In genomic region chr13:73732742-73733700, GRCm38 (mm10) we compare ENCODE assay signal across 8 mouse cellular contexts. TPM values are rescaled to one million over a fixed set of nuclear protein-coding genes. Genes with fewer than 3 reads are reported as not detected.
DNase-seq lines count a peak whose midpoint lies in the region; ATAC-seq and TF ChIP-seq lines count a peak whose summit lies in the region.

Slc12a7 (plus strand) TSS chr13:73733094.

- 6% methylated on average over 48 of the region's 48 CpGs for WGBS in intestine, postnatal 0 days
- WGBS in stomach, postnatal 0 days: 7% methylated on average over 42 of the region's 48 CpGs

- peaks cover 8% of the 10 kb centered on the region for H3K4me1 ChIP-seq in intestine, postnatal 0 days (replicated peaks; ENCODE audit: control insufficient read depth, insufficient read depth, low read length)
- H3K4me1 ChIP-seq in stomach, postnatal 0 days (replicated peaks; ENCODE audit: control insufficient read depth, insufficient read depth): no peaks in the 10 kb centered on the region

- no peak for ATAC-seq in intestine, postnatal 0 days
- ATAC-seq in stomach, postnatal 0 days (ENCODE audit: low FRiP score, low TSS enrichment): peak; percentile 24; the same call in 1 of the 2 replicates

- peak within 1 kb of the TSS; percentile 74 for H3K4me2 ChIP-seq in intestine, postnatal 0 days (replicated peaks; ENCODE audit: low read depth)
- H3K4me2 ChIP-seq in stomach, postnatal 0 days (replicated peaks; ENCODE audit: low read depth): peak within 1 kb of the TSS; percentile 62

- no peaks in the 10 kb centered on the region for H3K27me3 ChIP-seq in intestine, postnatal 0 days (replicated peaks; ENCODE audit: control insufficient read depth, insufficient read depth, low read length)
- no peaks in the 10 kb centered on the region for H3K27me3 ChIP-seq in stomach, postnatal 0 days (ENCODE audit: control insufficient read depth, insufficient read depth, low read length)

- peak within 1 kb of the TSS; percentile 33 for H3K4me3 ChIP-seq in intestine, postnatal 0 days (ENCODE audit: low read depth, low read length)
- peak within 1 kb of the TSS; percentile 35 for H3K4me3 ChIP-seq in stomach, postnatal 0 days (ENCODE audit: low read depth, low read length)

- no peak for TF ChIP-seq EP300 in stomach, postnatal 0 days (optimal IDR thresholded peaks at IDR 0.05)

- H3K36me3 ChIP-seq in intestine, postnatal 0 days (ENCODE audit: control insufficient read depth, insufficient read depth): no peaks in the 10 kb centered on the region
- H3K36me3 ChIP-seq in stomach, postnatal 0 days (ENCODE audit: control insufficient read depth, insufficient read depth, low read length): no peaks in the 10 kb centered on the region

- no peaks in the 10 kb centered on the region for H3K9me3 ChIP-seq in intestine, postnatal 0 days (ENCODE audit: control insufficient read depth)
- H3K9me3 ChIP-seq in stomach, postnatal 0 days (ENCODE audit: control insufficient read depth, low read length): no peaks in the 10 kb centered on the region

- DNase-seq in ES-CJ7 (ENCODE audit: low read depth, low spot score) (peak; percentile 62), MN1 (ENCODE audit: low spot score) (no peak)
- DNase-seq in adrenal gland, postnatal 10 days: peak; percentile 53
- peak; percentile 95 for DNase-seq in heart, adult 11 months
- DNase-seq in lung, postnatal 36 days: peak; percentile 36
- peak; percentile 75 for DNase-seq in stomach, postnatal 0 days (ENCODE audit: low spot score)
- no peak for DNase-seq in right cerebral cortex, postnatal 36 days (ENCODE audit: low spot score in 2 of 2)

- TF ChIP-seq CTCF in intestine, postnatal 0 days (IDR thresholded peaks at IDR 0.05; ENCODE audit: low read depth): no peak
- no peak for TF ChIP-seq CTCF in stomach, postnatal 0 days (IDR thresholded peaks at IDR 0.05; ENCODE audit: low read depth)

- no peak within 1 kb of the TSS for H3K27ac ChIP-seq in intestine, postnatal 0 days (ENCODE audit: low read depth, low read length)
- 0 out of 2 replicates have a peak within 1 kb of the TSS, but pooled peaks have one; percentile 30 for H3K27ac ChIP-seq in stomach, postnatal 0 days (replicated peaks)

- H3K9ac ChIP-seq in intestine, postnatal 0 days (ENCODE audit: low read depth, low read length): no peak within 1 kb of the TSS
- H3K9ac ChIP-seq in stomach, postnatal 0 days (ENCODE audit: low read length): peak within 1 kb of the TSS; percentile 38; the same call in 1 of the 2 replicates

RNA-seq across cellular contexts. Expression of gene Slc12a7, which starts in this region (rescaled TPM):
- total RNA-seq in adrenal gland, postnatal 10 days (2021): 10 to 100 TPM; 33.1 to 43.1 TPM
- 12.9 and 13.4 TPM in 2 replicates for polyA plus RNA-seq in intestine, postnatal 0 days (2015; fragmentation: Nextera tagmentation; extraction: Ambion mirVana)
- 17.9 and 19.0 TPM in 2 replicates for polyA plus RNA-seq in stomach, postnatal 0 days (2015; fragmentation: Nextera tagmentation; extraction: Ambion mirVana)

Comparison
In these comparisons a context has a peak if more than half of its experiments do, and no peak if none do; other contexts are left out.
1. DNase-seq: peak in ES-CJ7 (single experiment), adrenal gland, postnatal 10 days (single experiment), heart, adult 11 months (single experiment), lung, postnatal 36 days (single experiment) and stomach, postnatal 0 days (single experiment); none in MN1 (single experiment) and right cerebral cortex, postnatal 36 days (0 of 2).